Mouse (Mus musculus) Patski (cell line): Measurements from ENCODE around the gene Gm49711. TPM values are rescaled to one million over a fixed set of nuclear protein-coding genes. Genes with fewer than 3 reads are reported as not detected.

ENCODE experiments used
- ATAC-seq: fragments of 100-300 bp; one replicate; pipeline ENCODE4 v1.8.0; 2021
- CTCF ChIA-PET: fragments of 350-600 bp; sonication (Branson Sonifier 250); formaldehyde crosslinking; loops from one replicate; lab custom pipeline; 2022; ENCODE audit warnings: inconsistent platforms; lab: Charles Lee
- POLR2A ChIA-PET: fragments of 350-600 bp; sonication (Branson Sonifier 250); formaldehyde crosslinking; loops from one replicate; lab custom pipeline; 2022; ENCODE audit warnings: antibody characterized with exemption, inconsistent platforms; lab: Charles Lee
- DNase-seq: peaks from one replicate; pipeline ENCODE4 v3.0.0-alpha.2; 2011; ENCODE audit warnings: low read depth, low spot score
- H3K27me3 ChIP-seq: fragments of 371-371 bp; one replicate; pipeline ENCODE4 v1.5.1; 2021
- CTCF ChIP-seq: fragments of 100-300 bp; IDR thresholded peaks from one replicate; pipeline ENCODE4 v1.5.1; 2021
- in situ Hi-C: fragments of 300-500 bp; cut with MboI; formaldehyde crosslinking; loops from 3 replicates; pipeline ENCODE4 v1.11.1; 2018; ENCODE audit warnings: low pct_unique_long_range_greater_than_20kb, mixed read lengths
- polyA plus RNA-seq: library from polyadenylated mRNA; unstranded; gene quantifications from one replicate; pipeline ENCODE4 v1.2.3, GENCODE M21; 2021

The Gm49711 gene
- polyA plus RNA-seq, 1 experiment from 2014 or later: 0.06 TPM

- DNase-seq: no peak
- ATAC-seq: no peak
- ChIA-PET POLR2A (interaction anchor here (1.0 kb wide), 1 partner anchor 12 kb away, joined by 3 read pairs; no protein-coding TSS in a partner anchor), CTCF (no interaction called here)
- no peaks in the 10 kb centered on the region for H3K27me3 ChIP-seq
- TF ChIP-seq CTCF: no peak
- in situ Hi-C loops: no loop called here
Observed at GRCm38 (mm10) chr16:92140328-92140727, 82.2 kb downstream of the Gm49711 start.

- no peak for DNase-seq
- no peak for ATAC-seq
Observed at GRCm38 (mm10) chr16:92141021-92141420, 82.9 kb downstream of the Gm49711 start.

GRCm38 (mm10) chr16:92142426-92143012, 84.4 kb downstream of the Gm49711 start:
- ChIA-PET CTCF (no interaction called here), POLR2A (no interaction called here)
- in situ Hi-C loops: no loop called here
- no peak for DNase-seq
- H3K27me3 ChIP-seq: no peaks in the 10 kb centered on the region
- no peak for ATAC-seq
- TF ChIP-seq CTCF: no peak

More at GRCm38 (mm10) chr16:92141021-92141420, 82.9 kb downstream of the Gm49711 start:
- ChIA-PET POLR2A (interaction anchor here (1.0 kb wide), 1 partner anchor 13 kb away, joined by 3 read pairs; no protein-coding TSS in a partner anchor), CTCF (no interaction called here)
- no peak for TF ChIP-seq CTCF
- in situ Hi-C loops: no loop called here
- no peaks in the 10 kb centered on the region for H3K27me3 ChIP-seq

DNA sequence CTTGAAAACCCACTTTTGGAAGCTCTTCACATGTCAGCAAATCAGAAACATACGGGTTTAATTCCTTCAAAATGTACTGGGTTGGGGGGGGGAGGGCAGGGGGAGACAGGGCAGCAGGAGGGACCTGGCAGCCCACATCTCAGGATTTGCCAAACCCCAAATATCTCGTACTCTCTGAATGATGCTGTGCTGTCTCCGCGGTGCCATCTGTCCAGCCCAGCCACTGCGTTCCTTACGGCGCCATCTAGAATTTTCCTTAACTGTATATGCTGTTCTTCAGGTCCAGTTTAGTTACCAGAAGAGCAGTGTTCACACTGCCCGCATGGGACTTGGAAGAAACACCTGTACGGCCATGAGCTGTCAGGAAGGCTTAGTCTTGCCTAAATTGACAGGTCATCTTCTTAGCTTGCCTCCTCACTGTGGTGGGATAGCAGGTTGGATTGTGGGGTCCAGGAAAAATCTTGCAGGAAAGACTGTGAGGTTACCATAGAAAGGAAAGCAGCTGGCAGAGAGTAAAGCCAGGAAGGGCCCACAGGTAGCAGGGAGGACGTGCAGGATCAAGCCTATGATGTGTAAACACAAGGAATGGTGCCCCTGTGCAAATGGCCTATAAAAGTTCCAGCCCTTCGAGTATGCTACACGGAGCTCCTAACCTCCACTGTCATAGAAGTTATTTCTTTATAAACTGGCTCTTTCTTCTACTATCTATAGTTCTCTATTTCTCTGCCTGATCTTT, 89.7 kb downstream of the Gm49711 start:
- ChIA-PET CTCF (no interaction called here), POLR2A (interaction anchor here (0.6 to 0.7 kb wide), 2 partner anchors 32 to 123 kb away, joined by 4 to 6 read pairs; no protein-coding TSS in a partner anchor)
- in situ Hi-C loops: no loop called here
- no peak for DNase-seq
- no peaks in the 10 kb centered on the region for H3K27me3 ChIP-seq
- no peak for TF ChIP-seq CTCF
- no peak for ATAC-seq

DNA sequence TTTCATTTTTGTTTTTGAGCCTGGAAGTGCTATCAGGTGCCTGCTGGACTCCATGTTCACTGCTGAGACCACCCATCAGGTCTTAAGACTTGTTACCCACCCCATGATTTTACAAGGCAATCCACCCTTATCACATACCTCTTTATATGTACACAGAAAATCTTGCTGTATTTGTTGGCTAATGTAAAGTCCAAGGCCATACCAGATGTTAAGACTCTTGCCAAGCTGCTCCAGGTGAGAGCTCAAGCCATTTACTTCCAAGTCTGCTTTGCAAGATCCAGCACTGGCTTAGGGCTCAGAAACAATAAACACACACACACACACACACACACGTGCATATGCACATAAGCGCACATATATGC, 90.2 kb downstream of the Gm49711 start:
- ChIA-PET CTCF (no interaction called here), POLR2A (interaction anchor here (0.6 kb wide), 1 partner anchor 53 kb away, joined by 4 read pairs; no protein-coding TSS in a partner anchor)
- in situ Hi-C loops: no loop called here
- no peak for TF ChIP-seq CTCF
- no peak for DNase-seq
- no peak for ATAC-seq
- no peaks in the 10 kb centered on the region for H3K27me3 ChIP-seq

GRCm38 (mm10) chr16:92150975-92151374, 92.9 kb downstream of the Gm49711 start:
- POLR2A ChIA-PET: no interaction called here
- no peak for ATAC-seq
- DNase-seq: no peak
- in situ Hi-C loops: no loop called here
- no peaks in the 10 kb centered on the region for H3K27me3 ChIP-seq
- CTCF ChIA-PET: no interaction called here
- no peak for TF ChIP-seq CTCF

DNA sequence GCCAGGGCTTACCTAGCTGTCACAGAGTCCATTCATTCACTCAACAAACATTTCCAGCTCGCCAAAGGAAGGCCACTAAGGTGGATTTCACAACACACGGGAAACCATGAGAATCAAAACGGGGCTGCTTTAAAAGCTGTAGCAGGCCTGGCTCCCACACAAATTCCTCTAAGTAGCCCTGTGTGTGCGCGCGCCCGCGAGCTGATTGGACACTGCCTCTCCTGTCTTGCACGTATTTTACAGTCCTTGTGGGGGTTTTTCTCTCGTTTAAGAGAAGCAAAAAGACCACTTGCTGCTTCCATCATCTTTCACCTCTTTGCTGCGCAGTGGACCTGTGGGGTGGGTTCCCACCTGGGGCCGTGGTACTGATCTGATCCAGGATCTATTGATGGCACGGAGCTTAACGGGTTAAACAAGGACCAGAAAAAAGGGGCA, 99.9 kb downstream of the Gm49711 start:
- ATAC-seq: no peak
- H3K27me3 ChIP-seq: no peaks in the 10 kb centered on the region
- no peak for DNase-seq
- in situ Hi-C loops: no loop called here
- ChIA-PET POLR2A (no interaction called here), CTCF (interaction anchor here (1.0 to 1.5 kb wide), 3 partner anchors 9 to 20 kb away, joined by 3 to 4 read pairs (median 3); no protein-coding TSS in a partner anchor)
- no peak for TF ChIP-seq CTCF

DNA sequence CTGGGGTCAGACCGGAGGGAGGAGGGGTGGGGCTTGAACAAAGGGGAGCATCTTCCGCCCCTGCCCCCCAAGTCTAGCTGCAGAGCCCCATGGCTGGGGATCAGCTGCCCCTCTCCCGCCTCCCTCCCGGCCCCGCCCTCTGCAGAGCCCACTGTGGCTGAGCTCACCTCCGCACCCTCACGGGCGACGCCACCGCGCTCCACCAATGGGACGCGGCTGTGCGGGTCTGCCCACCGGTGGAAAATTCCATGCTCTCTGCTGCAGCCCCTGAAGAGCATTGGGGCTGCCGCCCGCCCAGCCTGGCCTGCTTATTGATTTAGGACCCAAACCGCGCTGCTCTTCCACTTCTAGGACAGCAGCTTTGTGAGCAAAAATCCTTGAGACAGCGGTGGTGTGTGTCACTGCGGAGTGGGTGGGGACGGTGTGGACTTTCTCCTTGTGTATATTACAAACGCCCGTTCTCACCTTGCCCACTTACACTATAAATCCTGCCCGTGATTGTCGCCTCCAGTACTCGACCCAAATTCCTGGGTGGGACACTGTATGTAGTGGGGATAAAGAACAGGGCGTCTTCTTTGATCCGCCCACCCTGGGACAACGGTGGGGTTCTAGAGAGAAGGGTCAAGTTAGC, 100.5 kb downstream of the Gm49711 start:
- ATAC-seq (no peak), DNase-seq (no peak)
- CTCF ChIA-PET: interaction anchor here (1.0 to 1.2 kb wide), 2 partner anchors 8 to 19 kb away, joined by 3 read pairs; no protein-coding TSS in a partner anchor
- no peaks in the 10 kb centered on the region for H3K27me3 ChIP-seq
- no peak for TF ChIP-seq CTCF
- POLR2A ChIA-PET: no interaction called here
- in situ Hi-C loops: no loop called here

- ChIA-PET CTCF (interaction anchor here (1.0 kb wide), 1 partner anchor 19 kb away, joined by 3 read pairs; no protein-coding TSS in a partner anchor), POLR2A (no interaction called here)
- TF ChIP-seq CTCF: no peak
- in situ Hi-C loops: no loop called here
- no peak for ATAC-seq
- no peaks in the 10 kb centered on the region for H3K27me3 ChIP-seq
- no peak for DNase-seq
Observed at GRCm38 (mm10) chr16:92159114-92159513, 101.0 kb downstream of the Gm49711 start.

DNA sequence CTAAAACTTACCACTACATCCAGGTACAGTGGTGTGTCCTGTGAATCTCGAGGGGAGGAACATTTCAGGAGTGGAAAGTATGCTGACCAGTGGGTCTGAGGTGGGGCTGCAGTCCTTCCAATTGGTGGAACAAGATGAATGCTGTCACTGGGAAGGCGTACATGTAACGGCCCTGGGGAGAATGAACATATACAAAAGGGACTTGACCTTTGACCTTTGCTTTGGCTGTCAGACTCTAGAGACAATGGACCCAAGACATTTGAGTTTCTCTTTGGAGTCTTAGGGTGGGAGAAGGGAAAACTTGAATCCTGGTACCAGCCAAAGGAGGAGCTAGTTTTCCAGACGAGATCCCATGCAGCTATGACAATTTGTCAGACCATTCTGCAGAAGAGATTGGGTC, 104.2 kb downstream of the Gm49711 start:
- CTCF ChIA-PET: interaction anchor here (1.0 kb wide), 1 partner anchor 9 kb away, joined by 3 read pairs; no protein-coding TSS in a partner anchor
- POLR2A ChIA-PET: no interaction called here
- H3K27me3 ChIP-seq: no peaks in the 10 kb centered on the region
- ATAC-seq (no peak), DNase-seq (no peak)
- TF ChIP-seq CTCF: no peak
- in situ Hi-C loops: no loop called here
